Mouse (Mus musculus): ENCODE results near the gene Sycn. TPM values are rescaled to one million over a fixed set of nuclear protein-coding genes. Genes with fewer than 3 reads are reported as not detected.

Gene Sycn
- not detected for total RNA-seq (2023)

DNA sequence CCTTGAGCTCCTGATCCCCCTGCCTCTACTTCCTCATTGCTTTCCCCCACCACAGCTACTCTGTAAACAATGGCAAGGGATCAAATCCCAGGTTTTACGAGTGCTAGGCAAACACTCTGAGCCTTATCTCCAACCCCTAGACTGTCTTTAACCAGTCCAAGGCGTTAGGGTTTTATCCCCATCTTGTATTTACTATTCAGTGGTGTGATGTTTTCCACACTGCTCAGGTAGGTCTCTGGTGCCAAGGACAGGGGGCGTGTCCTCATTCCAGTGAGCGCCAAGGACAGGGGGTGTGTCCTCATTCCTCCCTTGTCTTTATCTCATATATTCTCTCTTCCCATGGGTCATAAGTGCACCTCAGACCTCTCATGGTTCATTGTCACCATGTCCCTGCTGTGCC lies at the start of gene Sycn:
TSS of gene Sycn (plus strand) at position 360 of the 400 bp plus-strand sequence.

GRCm38 (mm10) chr7:28510405-28510974 lies 30.2 kb upstream of the Sycn start, which contains the start of gene Ifnl2:
Gene Ifnl2 (minus strand): TSS chr7:28510455.

DNA sequence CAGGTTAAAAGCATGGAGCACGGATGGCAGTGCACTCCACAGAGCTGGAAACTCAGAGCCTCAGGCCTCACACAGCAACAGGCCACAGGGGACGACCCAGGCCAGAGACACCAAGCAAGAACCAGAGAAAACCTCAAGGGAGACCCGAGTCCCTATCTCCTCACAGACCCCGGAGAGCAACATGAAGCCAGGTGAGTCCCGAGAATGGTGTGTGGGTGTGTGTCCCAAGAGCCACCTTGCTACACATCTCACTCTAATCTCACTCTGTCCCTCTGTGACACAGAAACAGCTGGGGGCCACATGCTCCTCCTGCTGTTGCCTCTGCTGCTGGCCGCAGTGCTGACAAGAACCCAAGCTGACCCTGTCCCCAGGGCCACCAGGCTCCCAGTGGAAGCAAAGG lies 18.1 kb upstream of the Sycn start, which contains the start of gene Ifnl3:
TSS of gene Ifnl3 (plus strand) at position 301 of the 400 bp plus-strand sequence.

GRCm38 (mm10) chr7:28547154-28547553 lies 6.5 kb downstream of the Sycn start, which contains the start of gene Nccrp1:
Gene Nccrp1 (minus strand): TSS chr7:28547254.

Other genes starting within 250 kb of the Sycn start
- gene Selenov, start 249.7 kb upstream of the Sycn start, total RNA-seq (2023) = not detected
- gene Dll3, start 238.6 kb upstream of the Sycn start, total RNA-seq (2023) = not detected
- gene Timm50, start 228.8 kb upstream of the Sycn start, total RNA-seq (2023) = 32.5 TPM
- gene Supt5, start 202.1 kb upstream of the Sycn start, total RNA-seq (2023) = 190 TPM
- 5,484 TPM for gene Rps16, start 190.2 kb upstream of the Sycn start, total RNA-seq (2023)
- 207 TPM for gene Plekhg2, start 168.3 kb upstream of the Sycn start, total RNA-seq (2023)
- gene Zfp36, start 160.6 kb upstream of the Sycn start, total RNA-seq (2023) = 442 TPM
- 14.8 TPM for gene Med29, start 148.2 kb upstream of the Sycn start, total RNA-seq (2023)
- gene Paf1, start 147.9 kb upstream of the Sycn start, total RNA-seq (2023) = 154 TPM
- 312 TPM for gene Gmfg, start 103.4 kb upstream of the Sycn start, total RNA-seq (2023)
- 6.7 TPM for gene Lrfn1, start 88.9 kb upstream of the Sycn start, total RNA-seq (2023)
- gene Ifnl2, start 30.4 kb upstream of the Sycn start, total RNA-seq (2023) = not detected
- not detected for gene Ifnl3, start 18.0 kb upstream of the Sycn start, total RNA-seq (2023)
- gene Nccrp1, start 6.4 kb downstream of the Sycn start, total RNA-seq (2023) = 0.38 TPM
- 45.7 TPM for gene Samd4b, start 57.3 kb downstream of the Sycn start, total RNA-seq (2023)
- 8.9 TPM for gene Pak4, start 57.3 kb downstream of the Sycn start, total RNA-seq (2023)
- not detected for gene Acp7, start 90.4 kb downstream of the Sycn start, total RNA-seq (2023)
- 2.8 TPM for gene Fbxo27, start 152.0 kb downstream of the Sycn start, total RNA-seq (2023)
- 34.4 TPM for gene Fbxo17, start 175.9 kb downstream of the Sycn start, total RNA-seq (2023)
- 24.0 TPM for gene Mrps12, start 200.9 kb downstream of the Sycn start, total RNA-seq (2023)
- gene Sars2, start 201.1 kb downstream of the Sycn start, total RNA-seq (2023) = 22.5 TPM
- 1.3 TPM for gene Ccer2, start 215.3 kb downstream of the Sycn start, total RNA-seq (2023)
- gene Sirt2, start 225.8 kb downstream of the Sycn start, total RNA-seq (2023) = 69.1 TPM
- gene Nfkbib, start 226.6 kb downstream of the Sycn start, total RNA-seq (2023) = 58.4 TPM
- 124 TPM for gene Rinl, start 248.1 kb downstream of the Sycn start, total RNA-seq (2023)

Measured in CD4-positive naive resting alpha-beta T cell, adult 57 days (primary cell).